Mouse (Mus musculus): ENCODE data around the gene Ubl7.

The Ubl7 gene

DNA sequence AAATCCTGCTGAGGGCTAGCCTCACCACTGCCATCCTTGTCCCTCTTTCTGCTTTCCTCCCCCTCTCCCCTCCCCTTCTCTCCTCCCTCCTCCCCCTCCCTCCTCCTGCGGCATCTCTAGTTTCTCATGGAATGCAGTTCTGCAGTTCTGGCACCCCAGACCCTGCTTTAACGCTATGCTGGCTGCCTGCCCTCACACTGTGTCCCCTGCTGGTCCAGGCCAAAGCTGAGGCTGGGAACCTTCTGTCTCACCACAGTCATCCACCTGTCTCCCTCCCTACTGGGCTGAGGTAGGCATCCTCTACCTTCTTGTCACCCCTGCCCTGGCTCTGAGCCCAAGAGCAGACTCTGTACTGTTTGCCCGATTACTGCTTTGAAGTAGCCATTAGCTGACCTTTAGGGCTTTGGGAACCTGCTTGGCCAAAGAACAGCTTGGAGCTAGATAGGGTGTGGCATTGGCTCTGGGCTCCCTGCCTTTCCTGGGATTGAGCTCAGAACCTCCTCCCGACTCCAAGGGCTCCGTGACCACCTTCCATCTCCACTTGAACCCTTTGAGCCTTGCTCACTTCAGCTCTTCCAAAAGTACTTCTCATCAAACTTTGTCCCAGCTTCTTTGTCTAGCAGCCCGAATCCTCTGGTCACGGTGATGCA lies 36.7 kb downstream of the Ubl7 start:
- no peak for ATAC-seq (ENCODE audit: low TSS enrichment)

DNA sequence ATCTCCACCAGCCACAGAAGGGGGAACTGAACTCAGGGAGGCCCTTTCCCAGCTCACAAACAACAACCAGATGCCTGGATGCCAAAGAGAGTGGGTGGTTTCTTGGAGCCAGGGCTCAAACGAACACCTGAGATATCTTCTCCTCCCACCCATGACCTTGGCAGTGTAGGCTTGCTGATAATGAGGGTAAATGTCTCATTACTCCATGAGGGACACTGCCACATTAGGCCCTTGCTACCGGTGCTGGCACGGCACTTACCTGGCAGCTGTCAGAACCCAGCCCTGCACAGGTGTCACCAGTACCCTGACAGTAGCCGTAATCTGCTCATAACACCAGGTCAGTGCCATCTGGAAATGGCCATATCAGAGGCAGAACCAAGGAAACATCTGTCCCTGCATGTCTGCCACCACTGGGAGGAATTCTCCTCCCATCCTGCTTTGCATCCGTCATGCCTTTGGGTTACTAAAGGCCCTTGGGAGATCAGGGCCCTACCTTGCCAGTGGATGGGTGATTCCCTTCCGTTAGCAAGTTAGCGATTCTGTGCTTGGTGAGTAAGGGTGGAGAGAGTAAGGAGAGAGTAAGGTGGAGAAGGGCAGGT lies 37.7 kb downstream of the Ubl7 start:
- ATAC-seq (ENCODE audit: low TSS enrichment): no peak

DNA sequence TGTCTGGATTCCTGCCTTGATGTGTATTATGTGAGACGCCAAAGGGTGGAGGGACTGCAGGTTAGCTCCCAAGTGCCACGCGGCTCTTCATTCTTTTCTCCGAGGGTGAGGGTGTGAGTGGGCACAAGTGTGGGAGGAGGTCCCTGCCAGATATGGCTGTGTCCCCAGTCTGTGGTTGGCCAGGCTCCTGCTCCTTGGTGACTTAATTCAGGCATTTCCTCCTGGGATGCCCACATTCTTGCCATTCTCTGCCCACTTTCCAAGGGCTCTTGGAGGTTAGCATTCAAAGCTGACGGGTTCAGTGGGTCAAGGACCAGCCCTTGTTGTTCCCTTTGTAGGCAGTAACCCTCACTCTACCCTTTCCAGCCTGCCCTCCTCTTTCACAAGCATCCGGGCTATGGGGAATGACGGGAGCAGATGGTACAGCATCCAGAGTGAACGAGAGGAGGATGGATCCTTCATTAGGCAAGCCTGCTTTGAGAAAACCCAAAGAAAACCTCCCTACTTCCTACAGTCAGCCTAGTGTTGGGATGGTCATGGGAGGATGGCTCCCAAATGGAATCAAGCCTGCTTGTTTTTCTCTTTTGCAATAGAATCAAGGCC lies 38.4 kb downstream of the Ubl7 start:
- ATAC-seq (ENCODE audit: low TSS enrichment): 0 out of 2 replicates have a peak, but pooled peaks have one; percentile 7

DNA sequence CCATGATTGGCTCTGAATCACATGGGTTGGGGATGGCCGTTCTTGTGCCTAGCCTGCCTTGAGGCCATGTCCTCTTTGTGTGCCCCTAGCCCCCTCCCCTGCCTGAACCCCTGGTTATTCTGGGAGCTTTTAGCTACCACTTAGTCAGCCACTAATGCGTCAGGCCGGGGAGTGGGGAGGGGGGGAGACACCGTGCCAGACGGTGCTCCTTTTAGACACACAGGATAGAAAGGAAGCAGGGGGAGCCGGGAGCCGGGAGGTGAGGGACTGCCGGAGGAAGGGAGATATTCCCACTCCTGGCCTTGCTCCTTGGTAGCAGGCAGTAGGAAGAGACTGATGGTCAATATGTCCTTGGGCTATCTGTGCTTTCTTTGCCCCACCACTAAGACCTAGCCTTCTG lies 39.1 kb downstream of the Ubl7 start:
- no peak for ATAC-seq (ENCODE audit: low TSS enrichment)

DNA sequence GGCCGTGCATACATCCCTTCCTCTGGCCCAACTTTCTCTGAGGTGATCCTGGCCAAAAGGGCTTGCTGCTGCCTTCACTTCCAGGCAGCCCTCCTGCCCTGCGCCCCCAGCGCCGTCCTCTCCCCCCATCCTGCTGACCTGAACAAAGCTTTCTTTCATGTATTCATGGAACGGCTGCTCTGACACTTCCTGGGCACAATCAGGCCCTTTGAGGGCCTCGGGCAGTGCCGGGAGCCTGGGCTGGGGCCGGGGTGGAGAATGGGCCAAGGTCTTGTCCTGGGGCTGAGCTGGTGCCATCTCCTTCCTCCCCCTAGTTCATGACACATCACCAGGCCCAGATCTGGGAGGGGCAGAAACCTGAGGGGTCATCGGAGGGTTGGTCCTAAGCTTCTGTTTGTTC lies 39.7 kb downstream of the Ubl7 start:
- ATAC-seq (ENCODE audit: low TSS enrichment): peak; percentile 10; the same call in 1 of the 2 replicates

DNA sequence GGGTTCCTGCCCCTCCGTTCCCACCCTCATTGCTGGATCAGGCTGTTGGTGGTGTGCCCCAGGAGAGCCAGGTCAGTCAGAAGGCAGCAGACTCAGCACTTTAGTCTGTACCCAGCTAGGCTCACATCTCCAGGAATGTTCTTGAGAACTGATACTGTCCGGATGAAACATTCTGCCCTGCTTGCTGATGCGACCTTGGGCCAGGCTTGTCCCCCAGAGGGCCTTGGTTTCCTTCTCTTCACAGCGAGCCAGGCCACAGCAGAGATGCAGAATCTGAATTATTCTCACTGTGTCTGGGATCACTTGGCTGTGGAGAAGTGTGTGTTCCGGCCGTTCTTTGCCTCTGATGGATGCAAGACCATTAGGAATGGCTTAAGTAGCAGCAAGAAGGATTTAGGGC lies 41.2 kb downstream of the Ubl7 start:
- ATAC-seq (ENCODE audit: low TSS enrichment): no peak

DNA sequence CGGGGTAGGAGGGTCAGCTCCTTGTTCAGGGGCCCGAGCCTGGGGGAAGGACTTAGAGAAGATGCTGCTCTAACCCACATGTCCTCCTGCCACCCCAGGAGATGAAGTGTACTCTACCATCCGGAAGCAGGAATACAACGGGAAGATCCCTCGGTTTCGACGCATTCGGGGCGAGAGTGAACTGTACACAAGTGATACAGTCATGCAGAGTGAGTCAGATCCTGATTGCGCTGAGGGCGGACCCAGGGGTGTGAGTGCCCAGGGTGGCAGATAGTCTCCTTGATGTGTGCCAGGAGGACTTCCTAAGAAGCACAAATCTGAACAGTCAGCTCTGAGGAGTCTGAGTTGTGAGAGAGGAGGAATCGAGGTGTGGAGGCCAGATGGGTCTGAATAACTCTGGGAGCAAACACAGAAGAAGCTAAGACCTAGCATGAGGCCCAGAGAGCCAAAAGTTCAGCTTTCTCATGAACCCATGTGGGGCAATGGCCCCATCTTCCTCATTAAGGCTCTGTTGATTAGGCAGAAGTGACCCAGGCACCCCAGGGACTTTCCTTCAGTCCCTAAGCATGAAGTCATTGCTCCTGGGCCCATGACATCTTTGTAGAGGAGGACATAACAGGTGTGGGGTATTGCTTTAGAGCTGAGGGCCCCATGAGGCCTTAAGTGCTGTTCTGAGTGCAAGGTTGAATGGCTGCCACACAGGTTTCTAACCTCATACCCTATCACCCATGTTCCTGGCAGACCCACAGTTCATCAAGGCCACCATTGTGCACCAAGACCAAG lies 44.4 kb downstream of the Ubl7 start:
- ATAC-seq (ENCODE audit: low TSS enrichment): peak; percentile 17; the same call in 1 of the 2 replicates

DNA sequence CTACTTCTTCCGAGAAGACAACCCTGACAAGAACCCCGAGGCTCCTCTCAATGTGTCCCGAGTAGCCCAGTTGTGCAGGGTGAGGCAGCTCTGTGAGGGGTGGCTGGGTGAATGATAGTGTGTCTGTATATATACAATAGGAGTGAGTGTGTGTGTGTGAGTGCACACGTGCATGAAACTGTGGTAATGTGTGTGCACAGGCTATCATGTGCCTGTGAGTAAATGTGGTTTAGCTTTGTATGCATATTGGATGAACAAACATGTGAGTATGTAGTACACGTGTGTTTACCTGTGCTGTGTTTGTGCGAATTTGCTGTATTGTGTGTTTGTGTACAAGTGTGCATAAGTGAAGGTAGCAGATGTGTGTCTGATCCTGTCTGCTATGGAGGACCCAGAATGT lies 45.0 kb downstream of the Ubl7 start:
- no peak for ATAC-seq (ENCODE audit: low TSS enrichment)

DNA sequence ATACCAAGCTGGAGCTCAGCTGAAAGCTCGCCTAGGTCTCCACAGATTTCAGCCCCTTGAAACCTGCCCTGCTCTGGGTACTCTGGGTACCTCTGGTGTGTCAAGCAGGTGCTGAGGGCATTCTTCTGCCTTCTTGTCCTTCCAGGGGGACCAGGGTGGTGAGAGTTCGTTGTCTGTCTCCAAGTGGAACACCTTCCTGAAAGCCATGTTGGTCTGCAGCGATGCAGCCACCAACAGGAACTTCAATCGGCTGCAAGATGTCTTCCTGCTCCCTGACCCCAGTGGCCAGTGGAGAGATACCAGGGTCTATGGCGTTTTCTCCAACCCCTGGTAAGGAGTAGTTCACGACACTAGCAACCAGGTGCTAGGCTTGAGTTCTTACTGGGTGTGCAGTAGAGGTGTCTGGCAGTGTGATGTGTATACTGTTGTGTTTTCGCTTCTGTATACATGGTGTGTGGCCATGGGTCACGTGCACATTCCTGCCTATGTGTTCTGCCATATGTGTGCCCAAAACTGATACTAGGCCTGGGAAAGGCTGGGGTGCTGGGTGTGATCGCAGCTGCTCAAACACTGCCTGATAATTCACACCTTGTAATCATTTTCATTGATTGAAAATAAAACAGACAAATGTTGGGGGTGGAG lies 45.5 kb downstream of the Ubl7 start:
- ATAC-seq (ENCODE audit: low TSS enrichment): no peak

DNA sequence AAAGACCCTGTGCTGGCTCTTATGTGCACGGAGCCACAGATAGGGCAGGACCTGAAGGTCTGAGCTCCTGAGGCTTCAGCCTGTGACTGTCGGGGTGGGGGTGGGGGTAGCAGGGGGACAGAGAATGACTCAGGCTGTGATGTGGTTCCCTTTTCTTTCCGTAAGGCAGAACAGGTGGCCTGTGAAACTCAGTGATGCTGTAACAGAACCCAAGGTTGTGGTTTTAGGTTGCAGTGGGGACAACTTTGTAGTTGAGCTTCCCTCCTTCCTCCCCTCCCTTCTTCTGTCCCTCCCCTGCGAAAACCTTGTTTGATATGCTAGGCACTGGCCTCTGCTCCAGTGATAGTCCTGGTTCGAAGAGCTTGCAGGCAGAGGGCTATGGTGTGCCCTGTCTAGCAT lies 46.1 kb downstream of the Ubl7 start:
- ATAC-seq (ENCODE audit: low TSS enrichment): no peak

DNA sequence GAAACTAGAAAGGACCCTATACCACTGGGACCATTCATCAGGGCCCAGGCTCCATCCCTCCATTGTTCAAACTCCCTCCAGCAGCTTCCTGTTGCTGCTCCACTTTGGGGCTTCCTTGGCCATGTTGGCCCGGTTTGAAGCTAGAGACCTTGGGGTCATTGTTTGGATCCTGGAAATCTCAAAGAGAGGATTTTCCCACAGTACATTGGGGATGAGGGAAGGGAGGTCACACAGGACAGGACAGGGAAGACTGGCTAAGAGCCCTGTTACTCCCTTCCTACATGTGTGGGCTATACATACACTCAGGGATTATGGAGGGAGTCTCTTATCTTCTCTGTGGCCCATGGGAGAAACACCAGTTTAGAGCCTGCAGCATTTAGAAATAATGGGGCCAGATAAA lies 47.8 kb downstream of the Ubl7 start:
- no peak for ATAC-seq (ENCODE audit: low TSS enrichment)

DNA sequence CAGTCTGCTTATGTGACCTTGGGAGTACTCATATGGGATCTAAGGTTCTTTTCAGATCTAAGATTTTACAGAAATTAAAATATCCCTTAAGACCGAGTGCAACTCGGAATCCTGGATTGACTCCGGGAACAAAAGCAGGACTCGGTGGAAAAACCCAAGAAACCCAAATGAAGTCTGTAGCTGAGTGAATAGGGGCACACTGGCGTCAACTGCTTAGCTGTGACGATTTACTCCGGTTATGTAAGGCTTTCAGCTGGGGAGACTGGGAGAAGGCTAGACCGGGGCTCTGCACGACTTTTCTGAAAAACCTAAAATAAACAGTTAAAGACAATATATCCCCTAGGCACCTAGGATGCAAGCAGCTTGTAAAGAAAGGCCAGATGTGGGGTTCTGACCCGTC lies 48.6 kb downstream of the Ubl7 start:
- ATAC-seq (ENCODE audit: low TSS enrichment): peak; percentile 46

DNA sequence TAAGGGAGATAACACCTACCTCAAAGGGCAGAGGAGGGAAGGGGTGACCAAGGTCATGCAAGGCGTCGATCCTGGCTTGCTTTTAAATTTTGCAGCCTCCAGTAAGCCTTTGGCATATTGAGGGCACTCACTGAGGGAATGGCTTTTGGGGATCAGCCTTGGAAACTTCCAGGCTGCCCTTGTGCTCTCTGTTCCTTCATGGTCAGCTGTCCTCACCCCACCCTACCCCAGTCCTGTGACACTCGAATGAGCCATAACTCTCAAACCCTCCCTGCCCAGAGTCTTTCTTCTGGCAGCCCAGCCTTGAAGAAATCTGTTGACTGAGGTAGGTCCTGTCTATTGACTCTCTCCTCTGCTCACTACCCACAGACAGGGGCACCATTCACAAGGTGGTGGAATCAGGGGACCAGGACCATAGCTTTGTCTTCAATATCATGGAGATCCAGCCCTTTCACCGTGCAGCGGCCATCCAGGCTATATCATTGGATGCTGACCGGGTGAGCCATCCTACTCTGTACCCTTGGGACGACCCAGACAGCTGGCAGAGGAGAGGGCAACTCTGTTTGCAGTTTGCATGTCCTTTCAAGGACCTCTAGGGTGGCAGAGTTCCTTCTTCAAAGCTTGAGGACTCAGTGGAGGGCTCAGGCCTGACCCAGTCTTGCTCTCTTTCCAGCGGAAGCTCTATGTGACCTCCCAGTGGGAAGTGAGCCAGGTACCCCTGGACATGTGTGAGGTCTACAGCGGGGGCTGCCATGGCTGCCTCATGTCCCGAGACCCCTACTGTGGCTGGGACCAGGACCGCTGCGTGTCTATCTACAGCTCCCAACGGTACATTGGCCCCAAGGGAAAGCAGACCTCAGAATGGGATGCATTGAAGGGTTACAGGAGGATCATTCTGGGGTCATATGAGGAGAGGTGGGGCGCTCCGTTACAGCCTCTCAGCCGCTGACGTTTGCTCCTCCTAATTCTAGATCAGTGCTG lies 49.4 kb downstream of the Ubl7 start:
- ATAC-seq (ENCODE audit: low TSS enrichment): no peak

DNA sequence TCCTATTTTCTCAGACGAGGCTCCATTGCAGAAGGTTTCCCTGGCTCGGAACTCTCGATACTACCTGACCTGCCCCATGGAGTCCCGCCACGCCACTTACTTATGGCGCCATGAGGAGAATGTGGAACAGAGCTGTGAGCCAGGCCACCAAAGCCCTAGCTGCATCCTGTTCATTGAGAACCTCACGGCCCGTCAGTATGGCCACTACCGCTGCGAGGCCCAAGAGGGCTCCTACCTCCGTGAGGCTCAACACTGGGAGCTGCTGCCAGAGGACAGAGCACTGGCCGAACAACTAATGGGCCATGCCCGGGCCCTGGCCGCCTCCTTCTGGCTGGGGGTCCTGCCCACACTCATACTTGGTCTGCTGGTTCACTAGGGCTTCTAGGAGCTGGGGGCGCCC lies 50.4 kb downstream of the Ubl7 start:
- ATAC-seq (ENCODE audit: low TSS enrichment): no peak

DNA sequence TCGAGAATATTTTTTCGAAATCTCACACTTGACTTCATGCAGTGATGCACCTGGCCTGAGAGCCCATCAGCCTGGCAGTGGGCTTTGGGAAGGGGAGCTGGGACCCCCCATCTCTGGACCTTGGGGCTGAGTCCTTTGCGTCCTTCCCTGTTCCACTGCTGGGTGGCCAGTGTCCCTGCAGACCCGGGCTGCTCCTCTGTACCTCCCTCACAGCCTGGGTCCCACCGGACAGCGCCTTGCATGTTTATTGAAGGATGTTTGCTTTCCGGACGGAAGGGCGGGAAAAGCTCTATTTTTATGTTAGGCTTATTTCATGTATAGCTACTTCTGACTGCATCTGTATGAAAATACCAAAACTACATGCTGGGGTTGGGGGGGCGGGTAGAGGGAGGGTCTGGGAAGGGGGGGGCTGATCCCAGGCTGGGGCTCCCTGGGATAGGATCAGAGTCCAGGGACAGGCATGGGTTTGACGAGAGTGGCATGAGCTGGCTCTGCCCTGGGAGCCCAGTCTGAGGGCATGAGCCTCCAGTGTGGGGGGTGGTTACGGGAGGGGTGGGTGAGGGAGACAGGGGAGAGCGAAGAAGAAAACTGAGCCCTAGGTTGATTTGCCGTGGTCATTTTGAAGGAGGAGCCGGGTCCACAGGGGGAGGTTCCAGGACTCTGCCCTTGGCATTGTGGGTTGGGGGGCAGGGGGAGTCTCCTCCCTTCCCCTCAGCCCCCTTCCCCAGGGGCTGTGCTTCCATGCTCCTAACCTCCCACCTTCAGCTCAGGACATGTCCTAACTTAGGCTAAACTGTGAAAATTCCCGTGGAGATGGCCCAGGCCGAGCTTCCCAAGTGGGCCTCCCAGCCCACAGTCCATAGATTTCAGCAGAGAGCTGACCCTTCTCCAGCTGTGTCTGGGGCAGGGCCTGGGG lies 51.3 kb downstream of the Ubl7 start:
- ATAC-seq (ENCODE audit: low TSS enrichment): no peak

DNA sequence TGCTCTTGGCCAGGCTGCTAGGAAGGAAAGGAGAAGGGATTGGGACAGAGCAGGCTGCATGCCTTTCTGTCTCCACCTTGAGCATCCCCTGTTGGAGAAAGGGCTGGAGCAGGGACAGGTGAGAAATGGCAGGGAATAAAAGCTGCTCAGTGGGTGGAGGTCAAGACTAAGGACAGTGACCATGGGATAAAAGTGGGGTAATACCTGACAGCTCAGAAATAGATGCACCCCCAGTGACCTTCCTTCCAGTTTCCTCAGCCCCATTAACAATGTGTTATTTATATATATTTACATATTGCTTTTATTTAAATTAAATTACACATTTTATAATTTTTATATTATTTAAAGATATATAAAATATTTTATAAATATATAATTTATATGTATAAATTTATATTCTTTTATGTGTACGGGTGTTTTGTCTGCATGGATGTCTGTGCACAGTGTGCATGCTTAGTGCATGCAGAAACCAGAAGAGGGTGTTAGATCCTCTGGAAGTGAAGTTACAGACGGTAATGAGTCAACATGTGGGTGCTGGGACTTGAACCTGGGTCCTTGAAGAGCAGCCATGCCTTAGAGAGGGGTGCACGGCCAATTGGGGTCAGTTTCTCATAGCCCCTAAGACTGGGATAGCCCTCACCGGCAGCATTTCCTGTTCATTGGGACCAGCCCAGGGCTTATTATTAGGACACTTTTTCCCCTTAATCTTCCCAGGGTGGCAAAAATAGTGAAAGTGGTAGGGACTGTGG lies 52.6 kb downstream of the Ubl7 start:
- no peak for ATAC-seq (ENCODE audit: low TSS enrichment)

DNA sequence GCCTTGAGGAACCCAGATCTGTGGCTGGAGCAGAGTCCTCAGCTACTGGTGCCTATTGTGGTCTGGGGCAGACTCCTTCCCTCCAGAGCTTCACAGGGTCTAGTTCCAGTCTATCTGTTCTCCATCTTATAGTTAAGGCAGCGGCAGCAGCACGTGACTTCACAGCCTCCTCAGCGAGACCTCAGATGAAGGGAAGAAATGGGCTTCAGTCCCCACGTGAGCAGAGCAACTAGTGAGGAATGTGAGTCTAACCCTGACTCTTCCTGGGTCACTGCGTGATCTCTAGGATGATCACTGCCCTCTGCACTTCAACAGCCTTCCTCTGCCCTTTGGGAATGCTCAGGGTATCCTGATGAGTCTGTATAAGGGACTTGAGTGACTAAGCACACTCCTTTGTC lies 53.2 kb downstream of the Ubl7 start:
- no peak for ATAC-seq (ENCODE audit: low TSS enrichment)

DNA sequence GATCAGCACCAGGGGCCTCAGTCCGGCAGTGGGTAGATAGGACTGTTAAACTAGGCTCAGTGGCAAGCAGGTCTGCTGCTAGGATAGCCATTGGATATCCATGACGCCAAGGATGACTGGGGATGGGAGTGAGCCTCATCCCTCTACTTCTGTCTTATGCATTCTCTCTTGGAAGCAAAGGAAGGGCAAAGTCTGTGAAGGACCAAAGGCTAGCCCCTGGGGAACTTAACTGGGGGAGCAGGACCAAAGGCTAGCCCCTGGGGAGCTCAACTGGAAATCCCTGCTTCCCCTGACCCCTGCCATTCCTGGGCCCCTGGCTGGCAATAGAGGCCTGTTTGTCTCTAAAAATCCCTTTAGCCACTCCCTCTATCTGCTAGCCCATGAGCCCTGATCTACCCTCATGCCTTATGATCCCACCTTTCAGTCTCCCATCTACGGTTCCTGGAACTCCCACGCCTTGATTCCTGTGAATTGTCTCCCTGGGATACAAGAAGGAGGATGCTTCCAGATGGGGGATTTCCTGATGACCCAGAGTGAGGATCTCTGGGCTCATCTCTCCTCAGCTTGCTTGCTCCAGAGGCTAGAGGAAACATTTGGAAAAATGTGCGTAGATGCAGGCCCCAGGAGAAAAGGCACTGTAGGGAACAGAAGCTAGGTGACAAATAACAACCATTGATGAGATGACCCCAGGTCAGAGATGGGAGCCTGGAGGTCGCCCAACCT lies 53.9 kb downstream of the Ubl7 start:
- no peak for ATAC-seq (ENCODE audit: low TSS enrichment)
